Mouse (Mus musculus): ENCODE measurements around the gene Rnf144b. TPM values are rescaled to one million over a fixed set of nuclear protein-coding genes. Genes with fewer than 3 reads are reported as not detected.

Gene Rnf144b
- polyA plus RNA-seq, 1 experiment from 2014 or later: 3.7 TPM

GRCm38 (mm10) chr13:47129090-47129489 lies 6.6 kb downstream of the Rnf144b start:
- no peak for TF ChIP-seq EP300 (optimal IDR thresholded peaks at IDR 0.05)
- TF ChIP-seq CTCF (IDR thresholded peaks at IDR 0.05; ENCODE audit: low read depth): no peak

DNA sequence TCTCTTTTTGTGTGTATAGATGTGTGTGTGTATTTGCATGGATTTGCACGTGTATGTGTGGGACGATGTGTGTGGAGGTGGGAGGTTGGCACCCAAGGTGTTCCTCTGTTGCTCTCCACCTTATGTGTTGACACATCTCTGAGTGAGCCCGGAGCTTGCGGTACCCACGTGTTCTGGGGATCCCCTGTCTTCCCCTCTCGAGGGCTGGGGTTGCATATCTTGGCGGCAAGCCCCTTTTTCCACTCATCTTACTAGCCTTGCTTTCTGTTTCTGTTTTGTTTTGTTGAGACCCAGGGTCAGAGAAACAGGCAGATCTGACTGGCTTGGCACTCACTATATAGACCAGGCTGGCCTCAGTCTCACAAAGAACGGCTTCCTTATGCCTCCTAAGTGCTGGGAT lies 10.6 kb downstream of the Rnf144b start:
- Histone ChIP-seq H3K4me3 (ENCODE audit: low read depth, low read length) (no peak overlapping the region), H3K9ac (ENCODE audit: low read length) (no peak overlapping the region), H3K27ac (replicated peaks) (no peak overlapping the region), H3K9me3 (ENCODE audit: control insufficient read depth, low read length) (no peaks in the 10 kb centered on the region), H3K27me3 (ENCODE audit: control insufficient read depth, insufficient read depth, low read length) (no peaks in the 10 kb centered on the region), H3K4me2 (replicated peaks; ENCODE audit: low read depth) (no peak overlapping the region), H3K36me3 (ENCODE audit: control insufficient read depth, insufficient read depth, low read length) (no peaks in the 10 kb centered on the region), H3K4me1 (replicated peaks; ENCODE audit: control insufficient read depth, insufficient read depth) (no peaks in the 10 kb centered on the region)
- 78% methylated on average over 8 of the region's 8 CpGs for WGBS
- no peak for DNase-seq (ENCODE audit: low spot score)
- ATAC-seq (ENCODE audit: low FRiP score, low TSS enrichment): no peak
- TF ChIP-seq EP300 (optimal IDR thresholded peaks at IDR 0.05) (no peak), CTCF (IDR thresholded peaks at IDR 0.05; ENCODE audit: low read depth) (no peak)

More at GRCm38 (mm10) chr13:47129090-47129489, 6.6 kb downstream of the Rnf144b start:
- no peaks in the 10 kb centered on the region for H3K4me1 ChIP-seq (replicated peaks; ENCODE audit: control insufficient read depth, insufficient read depth)
- no peaks in the 10 kb centered on the region for H3K27me3 ChIP-seq (ENCODE audit: control insufficient read depth, insufficient read depth, low read length)
- no peak overlapping the region for H3K9ac ChIP-seq (ENCODE audit: low read length)
- ATAC-seq (ENCODE audit: low FRiP score, low TSS enrichment) (no peak), DNase-seq (ENCODE audit: low spot score) (no peak)
- H3K4me2 ChIP-seq (replicated peaks; ENCODE audit: low read depth): no peak overlapping the region
- 64% methylated on average over 4 of the region's 4 CpGs for WGBS
- no peak overlapping the region for H3K27ac ChIP-seq (replicated peaks)
- H3K4me3 ChIP-seq (ENCODE audit: low read depth, low read length): no peak overlapping the region
- H3K9me3 ChIP-seq (ENCODE audit: control insufficient read depth, low read length): no peaks in the 10 kb centered on the region
- no peaks in the 10 kb centered on the region for H3K36me3 ChIP-seq (ENCODE audit: control insufficient read depth, insufficient read depth, low read length)

DNA sequence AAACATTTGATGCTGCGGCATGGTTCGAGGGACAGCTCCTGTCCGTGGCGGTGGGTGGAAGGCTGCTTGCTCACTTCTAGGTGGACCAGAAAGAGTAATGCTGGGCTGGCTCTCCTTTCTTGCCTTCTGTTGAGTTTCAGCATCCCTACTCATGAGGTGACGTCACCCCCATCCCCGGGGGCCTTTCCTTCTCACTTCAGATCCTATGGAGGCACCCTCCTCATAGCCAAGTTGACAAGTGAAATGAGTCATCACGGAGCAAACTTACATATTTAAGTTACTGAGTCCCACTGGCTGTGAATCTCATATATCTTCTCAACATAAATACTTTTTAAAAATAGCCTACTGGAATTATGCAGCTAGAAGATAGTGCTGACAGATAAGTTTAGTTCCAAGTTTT lies 12.4 kb downstream of the Rnf144b start:
- no peaks in the 10 kb centered on the region for H3K36me3 ChIP-seq (ENCODE audit: control insufficient read depth, insufficient read depth, low read length)
- no peak overlapping the region for H3K27ac ChIP-seq (replicated peaks)
- H3K9ac ChIP-seq (ENCODE audit: low read length): no peak overlapping the region
- TF ChIP-seq EP300 (optimal IDR thresholded peaks at IDR 0.05) (no peak), CTCF (IDR thresholded peaks at IDR 0.05; ENCODE audit: low read depth) (no peak)
- no peaks in the 10 kb centered on the region for H3K27me3 ChIP-seq (ENCODE audit: control insufficient read depth, insufficient read depth, low read length)
- DNase-seq (ENCODE audit: low spot score): no peak
- H3K4me1 ChIP-seq (replicated peaks; ENCODE audit: control insufficient read depth, insufficient read depth): no peaks in the 10 kb centered on the region
- no peaks in the 10 kb centered on the region for H3K9me3 ChIP-seq (ENCODE audit: control insufficient read depth, low read length)
- 83% methylated on average over 7 of the region's 7 CpGs for WGBS
- ATAC-seq (ENCODE audit: low FRiP score, low TSS enrichment): no peak
- no peak overlapping the region for H3K4me2 ChIP-seq (replicated peaks; ENCODE audit: low read depth)
- no peak overlapping the region for H3K4me3 ChIP-seq (ENCODE audit: low read depth, low read length)

DNA sequence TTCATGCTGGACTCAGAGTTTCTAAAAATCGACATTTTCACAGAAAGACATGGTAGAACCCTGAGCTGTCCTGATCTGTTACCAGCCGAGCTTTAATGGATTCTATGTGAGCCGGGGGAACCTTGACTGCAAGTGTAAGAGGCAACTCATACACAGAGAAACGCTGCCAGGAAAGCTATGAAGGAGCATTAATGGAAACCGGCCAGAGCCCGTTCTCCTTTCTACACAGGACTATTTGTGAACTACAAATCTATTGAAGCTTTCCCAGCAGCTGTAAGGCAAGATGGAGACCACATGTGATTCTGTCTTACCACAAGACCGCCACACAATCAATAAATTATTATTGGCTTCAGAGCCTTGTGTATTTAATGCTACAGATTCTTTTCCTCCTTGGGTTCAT lies 13.3 kb downstream of the Rnf144b start:
- no peak for ATAC-seq (ENCODE audit: low FRiP score, low TSS enrichment)
- DNase-seq (ENCODE audit: low spot score): no peak
- Histone ChIP-seq H3K4me1 (replicated peaks; ENCODE audit: control insufficient read depth, insufficient read depth) (no peaks in the 10 kb centered on the region), H3K4me3 (ENCODE audit: low read depth, low read length) (no peak overlapping the region), H3K36me3 (ENCODE audit: control insufficient read depth, insufficient read depth, low read length) (no peaks in the 10 kb centered on the region), H3K9me3 (ENCODE audit: control insufficient read depth, low read length) (no peaks in the 10 kb centered on the region), H3K9ac (ENCODE audit: low read length) (no peak overlapping the region), H3K27me3 (ENCODE audit: control insufficient read depth, insufficient read depth, low read length) (no peaks in the 10 kb centered on the region), H3K4me2 (replicated peaks; ENCODE audit: low read depth) (no peak overlapping the region), H3K27ac (replicated peaks) (no peak overlapping the region)
- WGBS: 74% methylated on average over 7 of the region's 7 CpGs
- TF ChIP-seq EP300 (optimal IDR thresholded peaks at IDR 0.05): no peak
- no peak for TF ChIP-seq CTCF (IDR thresholded peaks at IDR 0.05; ENCODE audit: low read depth)

DNA sequence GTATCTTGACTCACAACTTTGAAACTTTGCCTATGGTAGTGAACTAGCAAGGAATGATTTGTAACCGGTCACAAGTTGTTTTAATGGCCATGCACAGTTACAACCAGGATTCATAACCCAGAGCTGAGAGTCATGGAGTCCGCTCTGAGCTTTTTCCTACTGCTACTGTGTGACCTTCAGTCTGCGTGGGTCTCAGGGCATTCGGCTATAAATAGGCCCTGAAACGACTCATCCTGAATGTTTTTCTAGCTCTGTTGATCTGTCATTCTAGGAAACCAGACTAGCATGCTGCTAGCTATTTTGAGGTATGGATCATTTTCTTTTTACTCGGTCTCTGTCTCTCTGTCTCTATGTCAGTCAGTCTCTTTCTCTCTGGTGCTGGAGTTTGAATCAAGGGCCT lies 20.3 kb downstream of the Rnf144b start:
- H3K4me2 ChIP-seq (replicated peaks; ENCODE audit: low read depth): no peak overlapping the region
- H3K9me3 ChIP-seq (ENCODE audit: control insufficient read depth, low read length): no peaks in the 10 kb centered on the region
- WGBS: 72% methylated on average over 6 of the region's 6 CpGs
- no peak overlapping the region for H3K27ac ChIP-seq (replicated peaks)
- no peak for TF ChIP-seq EP300 (optimal IDR thresholded peaks at IDR 0.05)
- TF ChIP-seq CTCF (IDR thresholded peaks at IDR 0.05; ENCODE audit: low read depth): no peak
- DNase-seq (ENCODE audit: low spot score) (no peak), ATAC-seq (ENCODE audit: low FRiP score, low TSS enrichment) (no peak)
- H3K4me1 ChIP-seq (replicated peaks; ENCODE audit: control insufficient read depth, insufficient read depth): no peaks in the 10 kb centered on the region
- no peaks in the 10 kb centered on the region for H3K36me3 ChIP-seq (ENCODE audit: control insufficient read depth, insufficient read depth, low read length)
- H3K9ac ChIP-seq (ENCODE audit: low read length): no peak overlapping the region
- no peaks in the 10 kb centered on the region for H3K27me3 ChIP-seq (ENCODE audit: control insufficient read depth, insufficient read depth, low read length)
- H3K4me3 ChIP-seq (ENCODE audit: low read depth, low read length): no peak overlapping the region

DNA sequence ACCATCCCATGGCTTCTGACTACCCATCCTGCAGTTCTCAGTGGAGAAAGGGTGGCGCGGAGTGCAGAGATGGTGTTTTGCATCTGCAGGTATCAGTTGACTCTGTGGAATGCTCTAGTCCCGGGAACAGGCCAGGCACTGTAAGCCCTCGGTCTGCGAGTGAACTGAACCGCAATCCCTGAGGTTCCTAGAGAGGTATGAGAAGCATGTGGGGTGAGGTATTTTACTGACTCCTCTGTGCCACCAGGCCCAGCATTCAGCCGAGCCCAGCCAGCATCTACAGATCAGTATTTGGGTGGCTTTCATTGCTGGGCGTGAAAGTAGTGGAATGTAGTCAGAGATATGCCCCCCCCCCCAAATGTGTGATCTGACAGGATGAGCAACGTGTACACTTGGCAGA lies 23.5 kb downstream of the Rnf144b start:
- H3K4me2 ChIP-seq (replicated peaks; ENCODE audit: low read depth): no peak overlapping the region
- WGBS: 40% methylated on average over 9 of the region's 9 CpGs
- DNase-seq (ENCODE audit: low spot score) (no peak), ATAC-seq (ENCODE audit: low FRiP score, low TSS enrichment) (no peak)
- TF ChIP-seq CTCF (IDR thresholded peaks at IDR 0.05; ENCODE audit: low read depth): no peak
- no peak for TF ChIP-seq EP300 (optimal IDR thresholded peaks at IDR 0.05)
- no peak overlapping the region for H3K27ac ChIP-seq (replicated peaks)
- H3K9me3 ChIP-seq (ENCODE audit: control insufficient read depth, low read length): no peaks in the 10 kb centered on the region
- no peak overlapping the region for H3K4me3 ChIP-seq (ENCODE audit: low read depth, low read length)
- H3K4me1 ChIP-seq (replicated peaks; ENCODE audit: control insufficient read depth, insufficient read depth): no peaks in the 10 kb centered on the region
- H3K9ac ChIP-seq (ENCODE audit: low read length): no peak overlapping the region
- H3K36me3 ChIP-seq (ENCODE audit: control insufficient read depth, insufficient read depth, low read length): no peaks in the 10 kb centered on the region
- H3K27me3 ChIP-seq (ENCODE audit: control insufficient read depth, insufficient read depth, low read length): no peaks in the 10 kb centered on the region

Measured in stomach, postnatal 0 days (tissue).